Mouse (Mus musculus) gastrocnemius, postnatal 36 days (tissue): Measurements from ENCODE around the gene Dop1b. TPM values are rescaled to one million over a fixed set of nuclear protein-coding genes. Genes with fewer than 3 reads are reported as not detected.
"Not testable (repeated sequence)": the region's sequence is repeated elsewhere in the genome, so short reads cannot be mapped to it uniquely, and the experiment has no call there.

Source experiments
- DNase-seq, 2 experiments: peaks; one replicate each; pipeline ENCODE4 v3.0.0; 2022
- intact Hi-C: fragments of 180-260 bp; cut with DNase I; formaldehyde crosslinking; loops from one replicate; pipeline ENCODE4 v1.15.1; 2025
- long read RNA-seq, 2 experiments: library from polyadenylated mRNA; stranded (forward); transcript quantifications; one replicate each; pipeline ENCODE4 v2.0.0; 2021
- total RNA-seq, 2 experiments: library from RNA; stranded (reverse); gene quantifications; 2 replicates each; pipeline ENCODE4 v1.2.3; 2021

The Dop1b gene
- 10 to 100 TPM; 36.7 to 38.3 TPM for total RNA-seq
- long read RNA-seq, experiment 1, partial matches to known transcripts, result 4 of 7 reads
- long read RNA-seq, experiment 1, other reads (novel, unspliced or antisense), result 3 of 7 reads
- long read RNA-seq, experiment 2, partial matches to known transcripts, result 9 of 12 reads
- long read RNA-seq, experiment 2, other reads (novel, unspliced or antisense), result 3 of 12 reads

DNA sequence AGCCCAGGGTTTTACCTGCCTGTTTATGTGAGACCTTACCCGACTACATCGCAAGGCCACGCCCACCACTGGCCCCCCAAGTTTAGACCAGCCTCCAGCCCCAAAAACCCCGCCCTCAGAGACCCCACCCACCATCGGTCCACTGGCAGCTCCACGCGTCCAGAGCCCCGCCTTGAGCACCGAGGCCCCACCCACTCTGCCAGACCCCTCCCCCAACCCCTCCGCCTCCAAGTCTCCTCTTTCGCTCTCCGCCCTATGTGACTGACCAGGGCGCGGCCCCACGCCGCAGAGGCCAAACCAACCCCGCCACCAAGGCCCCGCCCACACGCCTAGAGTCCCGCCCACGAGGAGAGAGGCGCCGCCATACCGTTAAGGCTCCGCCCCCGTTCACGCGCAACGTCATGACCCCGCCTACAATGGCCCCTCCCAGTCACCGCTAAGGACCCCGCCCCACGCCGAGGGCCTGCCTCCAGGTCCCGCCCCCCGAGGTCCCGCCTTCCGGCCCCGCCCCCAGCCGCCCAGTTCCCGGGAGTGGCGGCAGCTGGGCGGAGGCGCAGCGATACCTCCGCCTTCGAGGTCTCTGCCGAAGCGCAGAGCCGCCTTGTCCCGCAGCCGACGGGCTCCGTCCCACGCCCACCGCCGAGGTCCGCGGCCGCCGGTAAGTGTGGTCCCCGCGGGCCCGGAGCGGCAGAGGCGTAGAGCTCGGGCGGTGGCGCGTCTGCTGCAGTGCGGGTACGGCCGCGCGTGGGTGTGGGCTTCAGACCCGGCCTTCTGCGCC, at the start of gene Dop1b:
Gene Dop1b (plus strand): TSS at position 494 of the 778 bp plus-strand sequence.
- intact Hi-C loops, result no loop called here
- peak; percentile 99 for DNase-seq

GRCm38 (mm10) chr16:93667976-93668375, 43.7 kb upstream of the Dop1b start:
- DNase-seq, result no peak
- intact Hi-C loops, result no loop called here

DNA sequence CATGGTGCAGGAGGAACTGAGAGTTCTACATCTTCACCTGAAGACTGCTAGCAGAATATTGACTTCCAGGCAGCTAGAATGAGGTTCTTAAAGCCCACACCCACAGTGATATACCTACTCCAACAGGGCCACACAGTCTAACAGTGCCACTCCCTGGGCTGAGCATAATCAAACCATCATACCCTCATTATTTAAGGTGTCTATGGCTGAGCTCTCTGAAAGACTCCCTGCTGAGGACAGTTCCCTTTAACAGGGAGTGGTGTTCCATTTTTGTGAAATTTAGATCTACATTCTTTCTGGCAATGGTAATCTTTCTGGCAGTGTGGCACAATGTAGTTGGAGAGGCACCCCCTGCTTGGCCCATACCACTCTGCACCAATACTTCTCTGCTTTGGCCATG, 42.2 kb upstream of the Dop1b start:
- intact Hi-C loops, result no loop called here
- no peak for DNase-seq

GRCm38 (mm10) chr16:93670466-93670865, 41.2 kb upstream of the Dop1b start:
- DNase-seq, intact Hi-C loops: not testable (repeated sequence)

- DNase-seq, result no peak
- intact Hi-C loops, result no loop called here
Observed at GRCm38 (mm10) chr16:93671064-93671463, 40.6 kb upstream of the Dop1b start.

DNA sequence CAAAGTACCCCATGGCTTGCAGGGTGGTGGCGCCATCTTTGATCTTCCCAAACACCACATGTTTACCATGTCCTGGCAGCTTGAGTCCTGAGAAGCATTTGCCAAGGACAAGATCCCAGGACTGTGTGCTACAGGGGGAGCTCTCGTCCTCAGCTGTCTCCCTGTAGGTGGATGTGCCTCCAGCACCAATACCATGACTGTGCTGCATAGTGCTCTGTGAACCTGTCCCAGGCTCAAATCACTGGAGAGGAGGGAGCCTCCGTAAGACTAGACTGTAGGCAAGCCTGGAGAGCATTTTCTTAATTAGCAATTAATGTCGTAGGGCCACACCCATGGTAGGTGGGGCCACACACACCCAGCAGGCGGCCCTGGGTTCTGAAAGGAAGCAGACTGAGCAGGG, 35.3 kb upstream of the Dop1b start:
- intact Hi-C loops, result no loop called here
- no peak for DNase-seq

- intact Hi-C loops, result no loop called here
- DNase-seq, result no peak
Observed at GRCm38 (mm10) chr16:93678206-93678605, 33.5 kb upstream of the Dop1b start.

DNA sequence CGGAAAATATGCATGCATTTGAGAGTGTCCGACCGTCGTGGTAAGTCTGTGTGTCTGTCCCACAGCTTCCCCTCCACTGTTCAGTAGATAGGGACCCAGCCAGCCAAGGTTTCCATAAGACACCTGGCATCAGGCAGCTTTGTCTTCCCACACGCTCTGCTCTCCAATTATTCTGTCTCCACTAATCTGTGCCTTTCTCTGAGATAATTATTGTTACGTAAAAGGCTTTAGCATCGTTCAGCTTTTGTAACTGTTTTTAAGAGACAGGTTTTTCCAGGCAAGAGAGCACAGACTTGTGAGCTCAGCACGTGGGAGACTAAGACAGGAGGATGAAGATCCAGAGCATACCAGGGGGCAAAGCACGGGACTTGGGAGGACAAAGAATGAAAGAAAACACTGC, 32.5 kb upstream of the Dop1b start:
- intact Hi-C loops, result no loop called here
- no peak for DNase-seq

DNA sequence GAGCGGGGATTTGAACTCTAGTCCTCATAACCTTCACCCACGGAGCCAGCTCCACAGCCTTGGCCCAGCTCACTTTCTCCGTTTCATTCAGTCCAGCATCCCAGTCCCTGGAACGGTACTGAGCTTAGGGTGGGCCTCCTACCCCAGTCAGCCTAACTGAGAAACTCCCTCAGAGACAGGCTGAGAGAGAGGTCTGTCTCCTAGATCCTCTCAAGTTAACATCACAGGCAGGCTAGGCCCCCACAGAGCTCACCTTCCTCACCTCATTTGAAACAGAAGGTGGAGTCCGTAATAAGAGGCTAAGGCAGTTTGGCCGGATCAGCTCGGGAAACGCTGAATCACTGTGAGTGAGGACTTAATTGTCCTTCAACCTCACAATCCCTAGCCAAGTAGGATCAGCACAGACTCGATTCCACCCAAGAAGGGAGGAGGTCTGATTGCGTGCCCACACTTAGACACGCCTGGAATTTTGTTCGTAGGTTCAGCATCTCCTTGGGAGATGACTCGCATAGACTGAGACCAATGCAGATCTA, 29.5 kb upstream of the Dop1b start:
- DNase-seq, result no peak
- intact Hi-C loops, result loop anchor here (10.0 kb wide), 1 partner anchor 83 kb away; no protein-coding TSS in a partner anchor

DNA sequence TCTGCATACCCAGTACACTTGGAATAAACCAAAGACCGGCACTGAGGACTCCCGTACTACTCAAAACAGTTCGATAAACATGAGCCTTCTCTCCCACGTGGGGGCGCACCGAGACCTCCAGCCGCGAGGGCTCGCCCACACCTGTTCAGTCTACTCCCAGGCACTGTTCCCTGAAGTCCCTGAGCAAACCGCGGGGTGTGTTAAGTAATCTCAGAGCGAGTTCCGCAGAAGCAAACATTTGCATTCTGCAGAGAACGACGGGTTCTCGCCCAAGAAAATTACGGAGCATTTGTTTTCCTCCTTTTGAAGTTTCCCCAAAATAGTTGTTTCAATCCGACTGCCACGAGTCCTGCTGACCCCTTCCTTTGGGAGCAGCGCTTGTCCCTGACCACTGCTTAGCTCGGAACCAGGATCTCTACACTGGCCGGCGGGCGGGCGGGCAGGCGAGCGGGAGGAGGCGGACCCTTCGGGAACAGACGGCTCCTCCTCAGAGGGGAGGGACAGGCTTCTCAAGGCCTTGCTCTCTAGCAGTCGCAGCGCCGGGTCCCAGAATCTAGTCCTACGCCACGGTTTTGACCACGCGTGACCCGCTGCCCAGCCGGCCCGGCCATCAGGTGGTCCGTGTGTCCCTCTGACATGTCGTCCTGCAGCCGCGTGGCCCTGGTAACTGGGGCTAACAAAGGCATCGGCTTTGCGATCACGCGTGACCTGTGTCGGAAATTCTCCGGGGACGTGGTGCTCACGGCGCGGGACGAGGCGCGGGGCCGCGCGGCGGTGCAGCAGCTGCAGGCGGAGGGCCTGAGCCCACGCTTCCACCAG, 28.8 kb upstream of the Dop1b start, which contains the start of gene Cbr3:
Gene Cbr3 (plus strand): TSS at position 527 of the 819 bp plus-strand sequence.
- DNase-seq, result peak; percentile 65 to 69

GRCm38 (mm10) chr16:93683508-93684236, 28.0 kb upstream of the Dop1b start:
- intact Hi-C loops, result loop anchor here (10.0 kb wide), 1 partner anchor 81 kb away; no protein-coding TSS in a partner anchor
- peak; percentile 23 to 42 for DNase-seq

More for the DNA sequence above, 28.8 kb upstream of the Dop1b start, which contains the start of gene Cbr3:
- intact Hi-C loops, result loop anchor here (10.0 kb wide), 1 partner anchor 82 kb away; no protein-coding TSS in a partner anchor

- DNase-seq, result no peak
- intact Hi-C loops, result loop anchor here (10.0 kb wide), 1 partner anchor 80 kb away; no protein-coding TSS in a partner anchor
Observed at GRCm38 (mm10) chr16:93684441-93684840, 27.3 kb upstream of the Dop1b start.

- DNase-seq, result not testable (repeated sequence)
- intact Hi-C loops, result loop anchor here (10.0 kb wide), 1 partner anchor 79 kb away; no protein-coding TSS in a partner anchor
Observed at GRCm38 (mm10) chr16:93685783-93686182, 25.9 kb upstream of the Dop1b start.

DNA sequence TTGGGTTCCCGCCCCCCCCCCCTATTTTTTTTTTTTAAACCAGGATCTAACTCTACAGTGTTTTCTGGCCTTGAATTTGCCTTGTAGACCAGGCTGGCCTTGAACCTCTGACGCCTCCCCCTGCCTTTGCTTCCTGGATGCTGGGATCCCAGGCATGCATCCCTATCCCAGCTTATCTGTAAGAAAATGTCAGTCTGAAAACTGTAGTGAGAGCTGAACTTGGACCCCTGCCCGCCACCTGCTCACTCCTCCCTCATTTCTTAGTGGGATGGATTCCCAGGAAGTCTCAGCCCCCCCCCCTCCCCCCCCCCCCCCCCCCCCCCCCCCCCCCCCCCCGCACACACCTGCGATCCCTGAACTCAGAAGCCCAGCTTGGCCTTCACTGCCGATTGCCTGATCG, 25.3 kb upstream of the Dop1b start:
- no peak for DNase-seq
- intact Hi-C loops, result loop anchor here (10.0 kb wide), 1 partner anchor 78 kb away; no protein-coding TSS in a partner anchor

DNA sequence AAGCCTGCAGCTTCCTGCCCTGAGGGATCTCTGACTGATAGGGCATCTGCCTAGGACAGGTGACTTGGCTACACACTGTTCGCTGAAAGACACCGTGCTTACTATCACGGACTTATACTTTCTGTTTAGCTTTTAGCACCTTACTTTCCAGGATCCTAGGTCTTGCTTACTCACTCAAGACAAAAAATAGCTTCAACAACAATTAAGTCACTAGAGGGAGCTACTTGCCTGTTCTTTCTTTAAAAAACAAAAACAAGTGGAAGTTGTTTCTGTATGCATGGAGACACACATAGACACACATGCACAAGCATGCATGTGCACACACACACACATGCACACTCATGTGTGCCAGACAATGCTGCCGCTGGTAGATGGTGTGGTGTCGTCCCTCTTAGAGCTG, 24.8 kb upstream of the Dop1b start:
- intact Hi-C loops, result loop anchor here (10.0 kb wide), 1 partner anchor 78 kb away; no protein-coding TSS in a partner anchor
- DNase-seq, result no peak

- DNase-seq, result no peak
- intact Hi-C loops, result no loop called here
Observed at GRCm38 (mm10) chr16:93691206-93691841, 20.4 kb upstream of the Dop1b start.

DNA sequence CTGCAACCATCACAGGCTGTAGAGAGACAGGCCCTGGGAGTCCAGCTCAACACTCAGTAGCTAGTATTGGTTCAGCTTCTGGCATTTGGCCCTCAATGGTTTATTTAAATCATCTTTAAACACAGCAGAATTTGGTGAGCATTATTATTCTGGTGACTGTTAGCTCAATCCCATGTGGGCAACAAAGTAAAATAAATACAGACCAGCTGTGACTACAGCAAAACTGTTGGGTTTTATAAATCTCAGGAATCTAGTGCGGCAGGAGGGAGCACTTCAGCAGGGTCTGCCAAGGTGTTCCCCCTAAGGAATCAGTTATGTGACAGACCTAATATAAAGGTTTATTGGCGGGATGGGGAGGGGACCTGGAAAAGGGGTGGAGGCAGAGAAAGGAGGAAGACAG, 19.0 kb upstream of the Dop1b start:
- intact Hi-C loops, result no loop called here
- DNase-seq, result no peak

DNA sequence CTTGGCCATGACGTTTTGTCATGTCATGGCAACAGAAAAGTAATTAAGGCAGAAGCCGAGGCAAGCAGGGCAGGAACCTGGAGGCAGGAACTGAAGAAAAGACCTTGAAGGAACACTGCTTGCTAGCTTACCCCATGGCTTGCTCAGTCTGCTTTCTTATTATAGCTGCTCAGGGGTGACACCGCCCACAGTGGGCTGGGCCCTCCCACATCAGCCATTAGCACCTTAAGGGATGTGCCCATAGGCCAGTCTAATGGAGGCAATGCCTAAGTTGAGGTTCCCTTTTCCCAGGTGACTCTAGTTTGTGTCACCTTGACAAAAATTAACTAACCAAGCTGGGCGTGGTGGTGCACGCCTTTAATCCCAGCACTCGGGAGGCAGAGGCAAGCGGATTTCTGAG, 4.6 kb upstream of the Dop1b start:
- DNase-seq, result no peak
- intact Hi-C loops, result no loop called here

GRCm38 (mm10) chr16:93709217-93709616, 2.5 kb upstream of the Dop1b start:
- intact Hi-C loops, result no loop called here
- no peak for DNase-seq
